In genomic region chr13:53945681-53946080, GRCm38 (mm10) we compare ENCODE assay signal across 17 mouse cellular contexts.
DNase-seq lines count a peak whose midpoint lies in the region; ATAC-seq and TF ChIP-seq lines count a peak whose summit lies in the region.
"Had no signal": no experiment of that assay in that cellular context is flagged by ENCODE, and none has a peak within 500 bp of the region (broad histone marks: within the 10 kb centered on the region; RNA-seq: fewer than 3 reads in every experiment).

No protein-coding gene starts in this region.

- no peak overlapping the region for H3K9ac ChIP-seq in lung, embryonic 14.5 days
- H3K9ac ChIP-seq: hindbrain, embryonic 13.5 days; limb, embryonic 15.5 days had no signal

- no peaks in the 10 kb centered on the region for H3K9me3 ChIP-seq in lung, embryonic 14.5 days (ENCODE audit: low read depth, low read length)
- H3K9me3 ChIP-seq in embryonic facial prominence, embryonic 10.5 days = no peaks in the 10 kb centered on the region
- H3K9me3 ChIP-seq: hindbrain, embryonic 13.5 days; limb, embryonic 15.5 days had no signal

- H3K36me3 ChIP-seq in lung, embryonic 14.5 days (ENCODE audit: insufficient read depth) = no peaks in the 10 kb centered on the region
- no peaks in the 10 kb centered on the region for H3K36me3 ChIP-seq in myocyte (ENCODE audit: control insufficient read depth, insufficient read depth)
- no peaks in the 10 kb centered on the region for H3K36me3 ChIP-seq in embryonic facial prominence, embryonic 10.5 days (replicated peaks)
- H3K36me3 ChIP-seq: hindbrain, embryonic 13.5 days; limb, embryonic 15.5 days had no signal

- DNase-seq in heart, adult 11 months = peak; percentile 94
- no peak for DNase-seq in heart, postnatal 25 days (ENCODE audit: low spot score)
- DNase-seq in lung, embryonic 14.5 days = peak; percentile 30
- DNase-seq in lung, postnatal 25 days (ENCODE audit: low spot score) = no peak
- peak; percentile 40 to 51 for DNase-seq in heart, postnatal 10 days
- DNase-seq in embryonic facial prominence, embryonic 10.5 days (ENCODE audit: low spot score) = no peak
- DNase-seq in embryo, embryonic 9.5 days (ENCODE audit: extremely low spot score) = no peak
- DNase-seq: adrenal gland, postnatal 25 days; cerebellum, adult 11-12 months; embryo, embryonic 11 days; lung, postnatal 4 days; spleen, adult 18-20 months had no signal

- H3K4me2 ChIP-seq in lung, embryonic 14.5 days = no peak overlapping the region
- no peak overlapping the region for H3K4me2 ChIP-seq in myocyte (ENCODE audit: low read depth)
- H3K4me2 ChIP-seq: hindbrain, embryonic 13.5 days; limb, embryonic 15.5 days had no signal

- intact Hi-C loops in heart, postnatal 25 days (cut with DNase I) = no loop called here
- intact Hi-C loops in heart, postnatal 10 days (cut with DNase I) = no loop called here

- H3K4me3 ChIP-seq in lung, embryonic 14.5 days (ENCODE audit: low read depth, low read length) = no peak overlapping the region
- H3K4me3 ChIP-seq in myocyte = no peak overlapping the region
- no peak overlapping the region for H3K4me3 ChIP-seq in embryonic facial prominence, embryonic 10.5 days
- H3K4me3 ChIP-seq: hindbrain, embryonic 13.5 days; layer of hippocampus, adult 2 months; limb, embryonic 15.5 days had no signal

- no peak for TF ChIP-seq CTCF in lung, embryonic 14.5 days (IDR thresholded peaks at IDR 0.05; ENCODE audit: low read depth)

- H3K27ac ChIP-seq in lung, embryonic 14.5 days (ENCODE audit: low read depth) = no peak overlapping the region
- H3K27ac ChIP-seq in embryonic facial prominence, embryonic 10.5 days (replicated peaks) = no peak overlapping the region
- H3K27ac ChIP-seq: hindbrain, embryonic 13.5 days; layer of hippocampus, adult 2 months; limb, embryonic 15.5 days had no signal

- no peak for TF ChIP-seq POLR2A in myocyte (IDR thresholded peaks at IDR 0.05; ENCODE audit: insufficient read length, low read depth)

- H3K79me2 ChIP-seq in myocyte (ENCODE audit: control insufficient read depth, insufficient read depth) = no peaks in the 10 kb centered on the region

- no peaks in the 10 kb centered on the region for H3K4me1 ChIP-seq in lung, embryonic 14.5 days (ENCODE audit: insufficient read depth)
- no peaks in the 10 kb centered on the region for H3K4me1 ChIP-seq in embryonic facial prominence, embryonic 10.5 days
- H3K4me1 ChIP-seq: limb, embryonic 15.5 days had no signal

- H3K27me3 ChIP-seq in lung, embryonic 14.5 days (ENCODE audit: insufficient read depth, low read length) = no peaks in the 10 kb centered on the region
- no peaks in the 10 kb centered on the region for H3K27me3 ChIP-seq in myocyte (ENCODE audit: control insufficient read depth, insufficient read depth, insufficient read length)
- no peaks in the 10 kb centered on the region for H3K27me3 ChIP-seq in embryonic facial prominence, embryonic 10.5 days (replicated peaks; ENCODE audit: low read depth, poor library complexity, severe bottlenecking)
- H3K27me3 ChIP-seq: hindbrain, embryonic 13.5 days; limb, embryonic 15.5 days had no signal

- H3ac ChIP-seq in myocyte (ENCODE audit: control insufficient read depth, insufficient read length) = no peak overlapping the region

- no peak for ATAC-seq in lung, embryonic 14.5 days (ENCODE audit: insufficient read depth)
- ATAC-seq: midbrain, embryonic 16.5 days had no signal

- 57% methylated on average over 5 of the region's 5 CpGs for WGBS in lung, embryonic 14.5 days
- WGBS in embryonic facial prominence, embryonic 10.5 days = 83% methylated on average over 5 of the region's 5 CpGs

TF ChIP-seq in myocyte, 11 proteins besides CTCF, POLR2A, EP300 and RAD21:
- TF ChIP-seq USF1 (IDR thresholded peaks at IDR 0.05; ENCODE audit: low read depth) (peak; percentile 38), POLR2AphosphoS2 (IDR thresholded peaks at IDR 0.05; ENCODE audit: insufficient read length, low read depth) (no peak), MAX (IDR thresholded peaks at IDR 0.05; ENCODE audit: low read depth) (no peak)

Comparison
In these comparisons a context has a peak if more than half of its experiments do, and no peak if none do; other contexts are left out.
1. DNase-seq: peak in heart, adult 11 months (single experiment), lung, embryonic 14.5 days (single experiment) and heart, postnatal 10 days (2 of 2); none in heart, postnatal 25 days (single experiment), lung, postnatal 25 days (single experiment), embryonic facial prominence, embryonic 10.5 days (single experiment) and embryo, embryonic 9.5 days (single experiment).